Mouse (Mus musculus): ENCODE results near the gene Zfp513.

- TF ChIP-seq CTCF (IDR thresholded peaks at IDR 0.05; ENCODE audit: low read depth, low read length) (no peak), POLR2A (IDR thresholded peaks at IDR 0.05; ENCODE audit: insufficient read depth, low read length) (no peak), EP300 (IDR thresholded peaks at IDR 0.05; ENCODE audit: insufficient read depth, low read depth, low read length) (no peak)
Observed at GRCm38 (mm10) chr5:31200327-31200768, 1.8 kb downstream of the Zfp513 start.

All from ES-Bruce4 (cell line).